Mouse (Mus musculus) embryonic facial prominence, embryonic 13.5 days (tissue): ENCODE measurements around the gene Lrrc75b. TPM values are rescaled to one million over a fixed set of nuclear protein-coding genes. Genes with fewer than 3 reads are reported as not detected.

Experiments used
- ATAC-seq: fragments of 200-750 bp; cut with Nextera tagmentation; 2 replicates; pipeline ENCODE4 v1.8.0; 2017; ENCODE audit warnings: low read depth; ENCODE audit not compliant: insufficient number of reproducible peaks, insufficient read depth, low FRiP score, low TSS enrichment
- H3K27ac ChIP-seq: fragments of 300-500 bp; sonication (generic); 2 replicates; pipeline ENCODE4 v1.5.1; 2015; ENCODE audit warnings: moderate library complexity, mild to moderate bottlenecking, inconsistent platforms
- H3K27me3 ChIP-seq: fragments of 300-500 bp; sonication (generic); 2 replicates; pipeline ENCODE4 v1.6.1; 2015; ENCODE audit warnings: mild to moderate bottlenecking, inconsistent platforms
- H3K36me3 ChIP-seq: fragments of 300-500 bp; sonication (generic); 2 replicates; pipeline ENCODE4 v1.6.1; 2015; ENCODE audit warnings: mild to moderate bottlenecking, inconsistent platforms
- H3K4me1 ChIP-seq: fragments of 300-500 bp; sonication (generic); 2 replicates; pipeline ENCODE4 v1.6.1; 2015; ENCODE audit warnings: inconsistent platforms
- H3K4me2 ChIP-seq: fragments of 300-500 bp; sonication (generic); 2 replicates; pipeline ENCODE4 v1.6.1; 2015; ENCODE audit warnings: moderate library complexity, mild to moderate bottlenecking, inconsistent platforms
- H3K4me3 ChIP-seq: fragments of 300-500 bp; sonication (generic); 2 replicates; pipeline ENCODE4 v1.5.1; 2015; ENCODE audit warnings: mild to moderate bottlenecking, inconsistent platforms
- H3K9ac ChIP-seq: fragments of 300-500 bp; sonication (generic); 2 replicates; pipeline ENCODE4 v1.6.1; 2015; ENCODE audit warnings: mild to moderate bottlenecking, inconsistent platforms
- H3K9me3 ChIP-seq: fragments of 300-500 bp; sonication (generic); 2 replicates; pipeline ENCODE4 v1.6.1; 2016; ENCODE audit warnings: inconsistent platforms
- WGBS: fragments of 180-500 bp; shearing (Covaris S2); methylation state at CpG from one replicate; pipeline ENCODE4 v1.1.7; 2015; ENCODE audit warnings: mixed read lengths; 5-methylcytosine and 5-hydroxymethylcytosine counted together
- polyA plus RNA-seq: library from polyadenylated mRNA; unstranded; fragments of >200 nt; fragmentation: Nextera tagmentation; extraction: Ambion mirVana; gene quantifications from 2 replicates; pipeline ENCODE4 v1.2.1, GENCODE M21; 2015

Gene Lrrc75b
- polyA plus RNA-seq, 1 experiment from 2014 or later: 3.9 TPM

DNA sequence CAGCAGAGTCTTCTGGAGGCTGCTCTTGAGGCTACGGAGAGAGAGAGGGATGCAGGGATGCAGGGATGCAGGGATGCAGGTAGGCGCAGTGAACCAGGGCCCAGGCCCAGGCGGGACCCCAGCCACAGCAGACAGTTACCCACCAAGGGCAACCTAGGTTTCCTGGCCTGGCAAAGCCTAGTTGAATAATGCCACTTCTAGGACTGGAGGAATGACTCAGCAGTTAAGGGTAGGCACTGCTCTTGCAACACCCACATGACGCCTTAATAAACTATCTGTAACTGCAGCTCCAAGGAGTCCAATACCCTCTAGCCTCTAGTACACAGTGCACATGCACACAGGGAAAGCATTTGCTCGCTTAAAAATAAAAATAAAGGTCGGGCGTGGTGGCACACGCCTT lies 6.0 kb downstream of the Lrrc75b start:
- Histone ChIP-seq H3K27me3 (peaks cover 5% of the 10 kb centered on the region; the same call in 1 of the 2 replicates), H3K9me3 (no peaks in the 10 kb centered on the region), H3K9ac (no peak overlapping the region), H3K4me2 (no peak overlapping the region), H3K4me1 (peaks cover 42% of the 10 kb centered on the region), H3K27ac (no peak overlapping the region), H3K4me3 (no peak overlapping the region), H3K36me3 (0 out of 2 replicates have a peak, but pooled peaks cover 9% of the 10 kb centered on the region)
- 87% methylated on average over 8 of the region's 8 CpGs for WGBS
- no peak for ATAC-seq

DNA sequence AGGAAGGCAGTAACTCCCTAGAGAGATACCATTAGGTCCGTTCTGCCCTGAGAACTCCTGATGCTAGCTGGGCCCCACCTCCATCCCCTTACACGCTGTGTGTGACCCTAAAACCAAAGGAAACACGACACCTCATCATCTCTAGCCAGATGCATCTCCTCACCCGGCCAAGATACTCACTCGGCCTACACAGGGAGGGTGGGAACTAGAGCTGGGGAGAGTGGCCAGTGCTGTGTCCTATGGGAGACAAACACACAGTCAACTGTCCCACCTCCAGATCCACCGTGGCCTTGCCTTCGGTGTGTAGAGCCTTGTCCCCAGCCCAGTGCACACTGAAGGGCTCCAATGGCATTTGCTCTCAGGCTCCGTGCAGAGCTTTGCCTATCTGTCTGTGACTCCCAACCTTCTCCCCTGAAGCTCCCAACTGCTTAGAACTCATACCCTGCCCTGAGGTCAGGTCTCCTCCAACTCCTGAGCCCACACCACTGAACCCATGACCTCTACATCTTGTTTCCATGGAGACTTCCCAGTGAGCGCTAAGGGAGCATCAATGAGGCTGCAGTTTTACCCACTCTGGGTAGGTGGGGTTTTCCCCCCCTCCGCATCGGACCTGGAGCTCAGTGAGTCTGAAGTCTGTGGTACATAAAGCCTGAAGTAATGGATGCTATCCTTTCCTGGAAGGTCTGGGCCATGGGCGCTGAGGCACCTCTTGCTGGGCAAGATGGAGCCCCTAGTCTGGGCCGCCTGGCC lies 7.3 kb downstream of the Lrrc75b start:
- ATAC-seq: no peak
- WGBS: 60% methylated on average over 13 of the region's 13 CpGs

DNA sequence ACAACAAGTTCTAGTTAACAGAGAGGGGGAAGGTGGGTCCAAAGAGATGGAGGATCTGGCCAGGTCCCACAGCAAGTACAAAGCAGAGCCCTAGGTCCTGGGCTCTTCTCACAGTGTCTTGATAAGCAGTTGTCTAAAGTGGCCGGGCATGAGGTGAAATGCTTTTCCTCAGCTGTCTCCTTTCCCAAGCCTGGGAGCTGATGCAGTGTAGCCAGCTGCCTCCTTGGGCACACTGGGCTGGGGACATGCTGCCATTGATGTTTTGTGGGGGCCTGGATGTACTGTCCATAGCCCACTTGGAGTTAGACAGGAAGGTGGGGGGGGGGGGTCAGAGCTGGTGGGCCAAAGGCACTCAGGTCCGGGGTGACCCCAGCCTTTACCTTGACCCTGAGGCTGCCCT lies 8.0 kb downstream of the Lrrc75b start:
- WGBS: 77% methylated on average over 2 of the region's 2 CpGs
- no peak overlapping the region for H3K27ac ChIP-seq
- no peaks in the 10 kb centered on the region for H3K27me3 ChIP-seq
- no peak for ATAC-seq
- H3K4me3 ChIP-seq: no peak overlapping the region
- peaks cover 35% of the 10 kb centered on the region for H3K4me1 ChIP-seq
- no peak overlapping the region for H3K9ac ChIP-seq
- H3K36me3 ChIP-seq: 0 out of 2 replicates have a peak, but pooled peaks cover 9% of the 10 kb centered on the region
- no peaks in the 10 kb centered on the region for H3K9me3 ChIP-seq
- H3K4me2 ChIP-seq: no peak overlapping the region

More for the DNA sequence above, 7.3 kb downstream of the Lrrc75b start:
- Histone ChIP-seq H3K9me3 (no peaks in the 10 kb centered on the region), H3K9ac (no peak overlapping the region), H3K27me3 (no peaks in the 10 kb centered on the region), H3K4me3 (no peak overlapping the region), H3K4me1 (peaks cover 42% of the 10 kb centered on the region), H3K27ac (no peak overlapping the region), H3K36me3 (0 out of 2 replicates have a peak, but pooled peaks cover 9% of the 10 kb centered on the region), H3K4me2 (no peak overlapping the region)

GRCm38 (mm10) chr10:75551175-75551574 lies 9.0 kb downstream of the Lrrc75b start:
- no peaks in the 10 kb centered on the region for H3K27me3 ChIP-seq
- H3K4me2 ChIP-seq: no peak overlapping the region
- H3K36me3 ChIP-seq: 0 out of 2 replicates have a peak, but pooled peaks cover 9% of the 10 kb centered on the region
- no peaks in the 10 kb centered on the region for H3K9me3 ChIP-seq
- no peak overlapping the region for H3K27ac ChIP-seq
- H3K9ac ChIP-seq: no peak overlapping the region
- H3K4me1 ChIP-seq: peaks cover 26% of the 10 kb centered on the region
- WGBS: 54% methylated on average over 12 of the region's 12 CpGs
- no peak overlapping the region for H3K4me3 ChIP-seq
- ATAC-seq: no peak

DNA sequence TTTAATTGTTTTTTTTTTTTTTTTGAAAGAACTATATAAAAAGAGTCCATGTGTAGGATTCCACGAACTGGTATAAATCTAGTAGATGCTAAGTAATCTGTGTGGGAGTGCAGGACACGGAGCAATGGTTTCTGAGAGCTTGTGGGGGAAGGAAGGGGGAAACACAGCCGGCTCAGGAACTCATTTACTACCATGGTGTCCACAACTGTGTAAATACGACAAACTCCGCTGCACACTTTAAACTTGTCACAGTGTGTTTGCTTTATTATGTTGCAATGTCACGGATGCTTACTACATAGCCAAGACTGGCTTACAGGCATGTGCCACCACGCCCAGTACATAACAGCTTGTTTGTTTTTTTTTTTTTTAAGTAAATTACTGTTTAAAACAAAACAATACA lies 10.2 kb downstream of the Lrrc75b start:
- Histone ChIP-seq H3K4me3 (no peak overlapping the region), H3K27ac (no peak overlapping the region), H3K4me1 (peaks cover 16% of the 10 kb centered on the region), H3K27me3 (no peaks in the 10 kb centered on the region), H3K9me3 (no peaks in the 10 kb centered on the region), H3K36me3 (0 out of 2 replicates have a peak, but pooled peaks cover 9% of the 10 kb centered on the region), H3K4me2 (no peak overlapping the region), H3K9ac (no peak overlapping the region)
- no peak for ATAC-seq
- whole genome bisulfite sequencing: 69% methylated on average over 7 of the region's 7 CpGs

DNA sequence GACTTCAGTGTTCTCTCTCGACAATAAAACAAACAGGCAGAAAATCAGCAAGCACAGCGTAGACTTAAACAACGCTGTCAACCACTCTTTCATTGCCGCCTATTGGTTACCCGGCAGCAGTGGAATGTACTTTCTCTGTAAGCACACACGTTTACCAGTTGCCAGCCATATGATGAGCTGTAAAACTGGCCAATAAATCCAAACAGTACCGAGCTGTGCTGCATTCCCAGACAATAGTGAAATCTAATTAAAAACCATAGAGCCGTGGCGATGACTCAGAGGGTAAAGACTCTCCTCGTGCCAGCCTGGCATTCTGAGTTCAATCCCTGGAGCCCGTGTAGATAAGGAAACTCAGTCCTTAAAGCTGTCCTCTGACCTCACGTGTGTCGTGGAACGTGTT lies 11.6 kb downstream of the Lrrc75b start:
- H3K36me3 ChIP-seq: 0 out of 2 replicates have a peak, but pooled peaks cover 4% of the 10 kb centered on the region
- no peaks in the 10 kb centered on the region for H3K27me3 ChIP-seq
- WGBS: 54% methylated on average over 14 of the region's 14 CpGs
- peaks cover 16% of the 10 kb centered on the region for H3K4me1 ChIP-seq
- ATAC-seq: no peak
- peak overlapping the region; percentile 16; the same call in 1 of the 2 replicates for H3K4me2 ChIP-seq
- 0 out of 2 replicates have a peak overlapping the region, but pooled peaks have one; percentile 16 for H3K27ac ChIP-seq
- H3K9ac ChIP-seq: no peak overlapping the region
- no peak overlapping the region for H3K4me3 ChIP-seq
- H3K9me3 ChIP-seq: peaks cover 3% of the 10 kb centered on the region; the same call in 1 of the 2 replicates

- no peaks in the 10 kb centered on the region for H3K27me3 ChIP-seq
- no peak for ATAC-seq
- H3K9me3 ChIP-seq: peaks cover 3% of the 10 kb centered on the region; the same call in 1 of the 2 replicates
- no peak overlapping the region for H3K9ac ChIP-seq
- 71% methylated on average over 7 of the region's 7 CpGs for WGBS
- peaks cover 16% of the 10 kb centered on the region for H3K4me1 ChIP-seq
- no peak overlapping the region for H3K4me3 ChIP-seq
- no peak overlapping the region for H3K4me2 ChIP-seq
- H3K27ac ChIP-seq: 0 out of 2 replicates have a peak overlapping the region, but pooled peaks have one; percentile 16
- H3K36me3 ChIP-seq: no peaks in the 10 kb centered on the region
Measured at GRCm38 (mm10) chr10:75547901-75548300, 12.2 kb downstream of the Lrrc75b start.

DNA sequence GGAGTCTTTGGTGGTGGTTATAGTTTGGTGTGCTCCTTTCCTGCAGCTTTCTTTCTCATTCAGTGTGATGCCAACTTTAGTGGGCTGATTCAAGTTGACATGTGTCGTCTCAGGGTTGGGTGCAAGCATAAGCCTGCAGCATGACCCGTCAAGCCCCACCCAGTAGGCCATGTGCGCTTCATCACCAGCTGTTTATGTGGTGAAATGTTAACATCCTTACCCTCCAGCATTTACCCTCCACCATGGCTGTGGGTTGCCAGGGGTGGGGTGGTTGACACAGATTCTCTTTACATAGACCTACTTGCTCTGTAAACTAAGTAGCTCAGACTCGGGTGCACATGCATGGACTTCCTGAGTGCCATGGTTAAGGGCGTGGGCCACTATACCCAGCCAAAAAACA lies 24.0 kb downstream of the Lrrc75b start:
- no peak overlapping the region for H3K27ac ChIP-seq
- 90% methylated on average over 5 of the region's 5 CpGs for WGBS
- H3K4me2 ChIP-seq: no peak overlapping the region
- no peak overlapping the region for H3K9ac ChIP-seq
- H3K4me3 ChIP-seq: no peak overlapping the region
- no peaks in the 10 kb centered on the region for H3K27me3 ChIP-seq
- no peaks in the 10 kb centered on the region for H3K4me1 ChIP-seq
- no peak; the same call in 1 of the 2 replicates for ATAC-seq
- peaks cover 50% of the 10 kb centered on the region for H3K36me3 ChIP-seq
- H3K9me3 ChIP-seq: no peaks in the 10 kb centered on the region

DNA sequence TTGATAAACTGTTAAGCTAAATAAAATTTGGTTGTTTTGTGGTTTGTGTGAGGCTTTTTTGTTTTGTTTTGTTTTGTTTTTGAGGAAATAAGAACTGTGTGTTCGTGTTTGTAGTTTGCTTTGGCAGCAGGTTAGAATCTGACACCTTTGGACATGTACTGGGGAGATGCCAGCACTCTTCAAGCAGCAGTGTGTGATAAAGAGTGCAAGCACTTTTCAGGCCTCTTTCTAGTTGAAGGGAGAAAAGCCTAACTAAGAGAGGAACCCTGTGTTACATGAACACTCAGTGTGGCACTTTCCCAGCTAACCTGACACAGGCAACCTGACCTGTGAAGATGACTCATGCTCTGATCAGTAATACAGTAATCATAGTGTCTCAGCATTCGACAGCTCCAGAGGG lies 24.7 kb downstream of the Lrrc75b start:
- Histone ChIP-seq H3K9ac (no peak overlapping the region), H3K9me3 (no peaks in the 10 kb centered on the region), H3K27ac (no peak overlapping the region), H3K4me2 (no peak overlapping the region), H3K4me3 (no peak overlapping the region), H3K36me3 (peaks cover 54% of the 10 kb centered on the region), H3K27me3 (no peaks in the 10 kb centered on the region), H3K4me1 (no peaks in the 10 kb centered on the region)
- ATAC-seq: no peak
- WGBS: 86% methylated on average over 2 of the region's 2 CpGs

DNA sequence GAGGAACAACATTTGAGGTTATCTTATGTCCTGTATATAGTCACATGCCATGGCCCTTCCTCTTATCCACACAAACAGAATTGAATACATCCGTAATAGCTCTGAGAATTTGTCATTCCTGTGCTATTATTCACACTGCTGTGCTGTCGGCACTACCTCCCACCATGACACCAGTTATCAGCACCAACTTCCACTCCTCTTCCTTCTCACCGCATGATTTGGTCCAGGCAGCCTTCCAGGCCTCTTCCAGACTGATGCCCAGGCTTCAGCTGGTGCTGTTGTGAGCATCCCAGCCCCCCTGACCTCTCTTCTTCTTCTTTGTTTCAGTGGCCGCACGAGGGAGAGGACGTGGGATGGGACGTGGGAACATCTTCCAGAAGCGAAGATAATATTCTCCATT lies 25.2 kb downstream of the Lrrc75b start:
- ATAC-seq: no peak
- WGBS: 91% methylated on average over 8 of the region's 8 CpGs

DNA sequence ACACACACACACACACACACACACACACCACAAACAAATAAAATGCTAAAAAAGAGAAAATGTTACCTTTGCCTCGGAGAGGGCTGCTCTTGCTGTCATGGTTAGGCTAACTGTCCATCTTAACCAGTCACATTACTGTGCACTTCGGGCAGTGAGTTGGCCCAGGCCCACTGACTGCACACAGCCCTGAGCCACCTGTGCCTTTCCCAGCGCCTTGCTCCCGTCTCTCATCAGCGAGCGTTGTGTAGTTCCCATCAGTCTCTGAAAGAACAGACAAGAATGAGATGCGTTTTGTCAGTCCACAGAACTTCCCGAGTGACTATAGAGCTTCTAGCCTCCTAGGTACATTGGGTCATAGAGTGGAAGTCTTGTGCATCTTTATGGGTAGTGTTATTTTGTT lies 25.9 kb downstream of the Lrrc75b start:
- H3K27ac ChIP-seq: no peak overlapping the region
- peaks cover 55% of the 10 kb centered on the region for H3K36me3 ChIP-seq
- no peak overlapping the region for H3K9ac ChIP-seq
- H3K4me1 ChIP-seq: no peaks in the 10 kb centered on the region
- no peak overlapping the region for H3K4me3 ChIP-seq
- H3K9me3 ChIP-seq: no peaks in the 10 kb centered on the region
- H3K4me2 ChIP-seq: no peak overlapping the region
- 90% methylated on average over 8 of the region's 8 CpGs for WGBS
- H3K27me3 ChIP-seq: no peaks in the 10 kb centered on the region
- ATAC-seq: no peak

More for the DNA sequence above, 25.2 kb downstream of the Lrrc75b start:
- Histone ChIP-seq H3K27me3 (no peaks in the 10 kb centered on the region), H3K36me3 (peaks cover 54% of the 10 kb centered on the region), H3K4me1 (no peaks in the 10 kb centered on the region), H3K4me3 (no peak overlapping the region), H3K9me3 (no peaks in the 10 kb centered on the region), H3K4me2 (no peak overlapping the region), H3K9ac (no peak overlapping the region), H3K27ac (no peak overlapping the region)

- 88% methylated on average over 9 of the region's 9 CpGs for WGBS
- H3K27ac ChIP-seq: no peak overlapping the region
- no peaks in the 10 kb centered on the region for H3K9me3 ChIP-seq
- no peak overlapping the region for H3K4me2 ChIP-seq
- H3K27me3 ChIP-seq: no peaks in the 10 kb centered on the region
- H3K36me3 ChIP-seq: peaks cover 64% of the 10 kb centered on the region
- no peak overlapping the region for H3K4me3 ChIP-seq
- ATAC-seq: no peak
- no peaks in the 10 kb centered on the region for H3K4me1 ChIP-seq
- H3K9ac ChIP-seq: no peak overlapping the region
Measured at GRCm38 (mm10) chr10:75531532-75532090, 28.5 kb downstream of the Lrrc75b start.
